Mouse (Mus musculus): ENCODE measurements around the gene Gm5475.

GRCm38 (mm10) chr15:100462086-100462485 lies 40.1 kb downstream of the Gm5475 start:
- TF ChIP-seq CTCF (conservative IDR thresholded peaks at IDR 0.05; ENCODE audit: low read length): no peak
- TF ChIP-seq POU5F1 (IDR thresholded peaks at IDR 0.05; ENCODE audit: borderline replicate concordance, low read length): no peak
- no peak for TF ChIP-seq NANOG (IDR thresholded peaks at IDR 0.05; ENCODE audit: borderline replicate concordance, low read length)

Data from E14TG2a.4 (cell line).